Mouse (Mus musculus) forebrain, embryonic 11.5 days (tissue): Measurements from ENCODE around the gene Fat1. TPM values are rescaled to one million over a fixed set of nuclear protein-coding genes. Genes with fewer than 3 reads are reported as not detected.
A peak's percentile ranks its signal among the peaks of the same experiment; 100 is the strongest.

Source experiments
- ATAC-seq: fragments of 200-750 bp; cut with Nextera tagmentation; replicated peaks from 2 replicates; pipeline ENCODE4 v1.8.0; 2017; ENCODE audit warnings: moderate TSS enrichment; ENCODE audit not compliant: low FRiP score
- DNase-seq: peaks from one replicate; pipeline ENCODE4 v3.0.0-alpha.2; 2017; ENCODE audit warnings: low spot score
- H3K27ac ChIP-seq: fragments of 300-500 bp; sonication (generic); 2 replicates; pipeline ENCODE4 v1.5.1; 2014; ENCODE audit warnings: low read depth, low read length
- H3K27me3 ChIP-seq: fragments of 300-500 bp; sonication (generic); 2 replicates; pipeline ENCODE4 v1.6.1; 2014; ENCODE audit warnings: mild to moderate bottlenecking, low read length, mixed read lengths; ENCODE audit not compliant: control insufficient read depth, insufficient read depth
- H3K36me3 ChIP-seq: fragments of 300-500 bp; sonication (generic); 2 replicates; pipeline ENCODE4 v1.6.1; 2014; ENCODE audit warnings: mild to moderate bottlenecking, low read length, moderate library complexity, mixed read lengths; ENCODE audit not compliant: control insufficient read depth, insufficient read depth
- H3K4me1 ChIP-seq: fragments of 300-500 bp; sonication (generic); replicated peaks from 2 replicates; pipeline ENCODE4 v1.6.1; 2014; ENCODE audit warnings: low read length, mixed read lengths; ENCODE audit not compliant: control insufficient read depth, insufficient read depth
- H3K4me2 ChIP-seq: fragments of 300-500 bp; sonication (generic); 2 replicates; pipeline ENCODE4 v1.6.1; 2014; ENCODE audit warnings: low read depth, mild to moderate bottlenecking, low read length, moderate library complexity, mixed read lengths; ENCODE audit not compliant: severe bottlenecking
- H3K4me3 ChIP-seq: fragments of 300-500 bp; sonication (generic); 2 replicates; pipeline ENCODE4 v1.5.1; 2014; ENCODE audit warnings: low read depth, low read length
- H3K9ac ChIP-seq: fragments of 300-500 bp; sonication (generic); 2 replicates; pipeline ENCODE4 v1.6.1; 2014; ENCODE audit warnings: low read length
- H3K9me3 ChIP-seq: fragments of 300-500 bp; sonication (generic); 2 replicates; pipeline ENCODE4 v1.6.1; 2016; ENCODE audit warnings: low read length, mixed read lengths; ENCODE audit not compliant: control insufficient read depth
- WGBS: fragments of 180-500 bp; shearing (Covaris S2); extraction: QIAGEN DNeasy Blood & Tissue Kit; methylation state at CpG from one replicate; pipeline ENCODE4 v1.1.7; 2014; 5-methylcytosine and 5-hydroxymethylcytosine counted together
- polyA plus RNA-seq: library from polyadenylated mRNA; unstranded; fragments of >200 nt; fragmentation: Nextera tagmentation; extraction: Ambion mirVana; gene quantifications from 2 replicates; pipeline ENCODE4 v1.2.1, GENCODE M21; 2014

Fat1 gene
- polyA plus RNA-seq, 1 experiment from 2014 or later: 35.2 TPM

DNA sequence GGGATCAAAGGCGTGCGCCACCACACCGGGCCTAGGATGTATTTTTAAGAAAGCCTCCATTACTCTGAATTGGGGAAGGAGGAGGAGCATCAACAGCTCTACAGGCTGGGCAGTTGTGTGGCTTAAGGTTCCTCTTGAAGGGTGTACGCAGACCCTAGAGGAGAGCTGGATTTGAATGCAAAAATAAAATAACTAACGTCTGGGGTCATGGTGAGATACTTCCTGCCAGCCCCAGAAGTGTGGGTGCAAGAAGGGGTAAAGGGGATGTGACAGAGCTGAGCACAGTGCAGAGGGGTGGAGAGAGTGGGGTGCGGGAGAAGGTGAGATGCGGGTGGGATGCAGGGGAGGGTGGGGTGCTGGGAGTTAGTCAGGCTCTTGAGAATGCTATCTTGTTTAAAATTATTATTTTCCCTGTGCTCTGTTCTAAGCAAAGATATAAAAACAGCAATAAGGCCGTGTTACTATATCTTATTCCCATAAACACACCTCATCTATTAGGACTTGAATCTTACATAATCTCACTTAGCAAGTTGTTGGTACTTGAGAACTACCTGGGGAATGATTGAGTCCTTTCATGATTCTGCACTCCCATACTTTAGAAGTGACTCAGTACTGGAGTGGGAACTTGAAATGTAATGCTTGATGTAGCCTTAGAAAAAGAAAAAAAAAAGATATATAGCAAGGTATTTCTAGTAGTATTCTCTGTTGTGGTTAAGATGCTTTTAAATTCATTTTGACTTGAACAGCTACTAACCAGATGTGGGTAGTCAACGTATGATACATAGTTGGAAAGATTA is 2.5 kb upstream of the Fat1 start:
- Histone ChIP-seq H3K27ac (no peak overlapping the region), H3K9ac (no peak overlapping the region), H3K36me3 (no peaks in the 10 kb centered on the region), H3K27me3 (no peaks in the 10 kb centered on the region), H3K4me1 (0 out of 2 replicates have a peak, but pooled peaks cover 3% of the 10 kb centered on the region), H3K9me3 (no peaks in the 10 kb centered on the region), H3K4me3 (no peak overlapping the region), H3K4me2 (no peak overlapping the region)
- no peak for DNase-seq
- 92% methylated on average over 9 of the region's 9 CpGs for WGBS
- ATAC-seq: no peak

DNA sequence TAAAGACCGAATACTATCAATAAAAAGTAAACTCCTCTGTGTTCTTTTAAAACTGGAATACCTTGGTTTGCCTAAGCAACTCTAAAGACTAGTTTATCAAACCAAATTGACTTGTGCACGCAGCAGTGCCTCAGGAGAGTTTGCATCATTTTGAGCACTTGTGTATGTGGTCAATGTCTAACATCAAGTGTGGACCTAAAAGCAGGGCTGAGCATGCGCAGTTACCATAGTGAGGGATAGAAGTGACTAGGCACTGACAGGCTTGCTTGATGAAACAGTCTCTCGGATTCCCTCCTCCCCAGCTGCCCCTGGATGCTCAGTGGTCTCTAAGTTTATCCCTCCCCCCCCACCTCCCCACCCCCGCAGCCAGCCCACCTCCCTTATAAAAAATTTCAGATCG is 1.8 kb upstream of the Fat1 start:
- WGBS: 43% methylated on average over 6 of the region's 6 CpGs
- Histone ChIP-seq H3K4me3 (peak overlapping the region; percentile 73; the same call in 1 of the 2 replicates), H3K27ac (no peak overlapping the region), H3K27me3 (no peaks in the 10 kb centered on the region), H3K4me2 (peak overlapping the region; percentile 72; the same call in 1 of the 2 replicates), H3K9me3 (no peaks in the 10 kb centered on the region), H3K9ac (no peak overlapping the region), H3K36me3 (no peaks in the 10 kb centered on the region), H3K4me1 (0 out of 2 replicates have a peak, but pooled peaks cover 3% of the 10 kb centered on the region)
- ATAC-seq (no peak), DNase-seq (no peak)

DNA sequence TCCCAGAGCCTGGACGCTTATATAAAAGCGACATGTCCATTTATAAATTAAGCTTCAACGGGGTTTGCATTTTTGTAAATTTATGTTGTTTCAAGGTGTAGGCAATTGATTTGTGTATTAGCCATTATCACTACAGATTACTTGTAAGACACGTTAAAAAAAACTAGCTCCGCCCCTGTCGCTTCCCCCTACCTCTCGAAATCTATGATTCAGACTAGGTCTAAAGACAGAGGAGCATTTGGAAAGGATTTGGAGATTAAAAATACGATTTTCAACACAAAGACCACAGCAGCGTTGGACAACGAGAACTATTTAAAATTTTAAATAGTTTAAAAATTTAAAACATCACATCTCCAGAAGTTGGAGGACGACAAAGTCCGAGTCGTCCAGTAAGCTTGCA is 831 bp upstream of the Fat1 start:
- Histone ChIP-seq H3K4me1 (0 out of 2 replicates have a peak, but pooled peaks cover 3% of the 10 kb centered on the region), H3K4me2 (peak overlapping the region; percentile 72), H3K4me3 (peak overlapping the region; percentile 73), H3K27me3 (no peaks in the 10 kb centered on the region), H3K9ac (peak overlapping the region; percentile 81), H3K9me3 (no peaks in the 10 kb centered on the region), H3K27ac (peak overlapping the region; percentile 87; the same call in 1 of the 2 replicates), H3K36me3 (no peaks in the 10 kb centered on the region)
- 2% methylated on average over 13 of the region's 13 CpGs for WGBS
- no peak for DNase-seq
- no peak for ATAC-seq

DNA sequence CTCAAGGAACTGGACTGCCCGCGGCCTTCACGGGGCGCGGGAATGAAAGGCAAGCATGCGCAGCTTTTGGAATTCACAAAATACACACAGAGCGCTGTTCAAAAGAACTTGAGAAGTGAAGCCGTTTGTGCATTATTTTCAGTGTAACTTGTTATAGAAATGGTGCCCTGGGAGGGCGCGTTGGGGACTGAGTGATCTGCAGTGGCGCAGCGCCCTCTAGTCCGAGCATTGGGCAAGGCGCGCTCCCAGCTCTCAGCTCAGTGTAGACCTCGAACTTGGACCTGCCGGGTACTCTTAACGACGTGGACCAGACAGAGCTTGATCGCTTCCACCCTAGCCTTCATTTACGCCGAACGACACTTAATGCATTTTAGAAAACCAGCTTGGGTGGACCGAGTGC is 494 bp downstream of the Fat1 start:
- H3K9me3 ChIP-seq: no peaks in the 10 kb centered on the region
- peak overlapping the region; percentile 81 for H3K9ac ChIP-seq
- DNase-seq (peak; percentile 94), ATAC-seq (peak; percentile 71)
- H3K36me3 ChIP-seq: no peaks in the 10 kb centered on the region
- H3K4me2 ChIP-seq: peak overlapping the region; percentile 72
- 0 out of 2 replicates have a peak, but pooled peaks cover 5% of the 10 kb centered on the region for H3K4me1 ChIP-seq
- H3K27ac ChIP-seq: peak overlapping the region; percentile 87
- no peaks in the 10 kb centered on the region for H3K27me3 ChIP-seq
- H3K4me3 ChIP-seq: peak overlapping the region; percentile 73
- under 1% methylated on average over 24 of the region's 24 CpGs for WGBS

DNA sequence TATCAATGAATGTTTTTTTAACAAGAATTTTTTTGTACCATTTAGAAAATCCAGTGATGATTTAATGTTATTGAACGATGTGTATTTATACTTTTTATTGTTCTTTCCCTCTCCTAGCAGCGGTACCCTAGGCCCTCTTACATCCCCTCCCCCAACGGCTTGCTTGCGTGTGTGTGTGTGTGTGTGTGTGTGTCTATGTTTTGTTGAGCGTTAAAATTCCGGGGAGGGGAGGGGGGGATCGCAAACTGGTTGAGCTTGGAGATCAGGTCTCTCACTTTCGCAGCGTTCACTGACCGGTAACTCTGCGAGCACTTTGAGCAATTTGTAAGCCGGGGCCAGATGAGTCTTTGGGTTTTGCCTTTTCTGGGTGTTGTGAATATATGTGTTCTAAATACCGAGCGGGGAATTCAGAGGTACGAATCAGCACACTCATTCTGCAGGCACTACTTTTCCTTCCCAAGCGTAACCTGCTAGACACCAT is 1.3 kb downstream of the Fat1 start:
- 0% methylated on average over 16 of the region's 16 CpGs for WGBS
- H3K36me3 ChIP-seq: no peaks in the 10 kb centered on the region
- H3K4me3 ChIP-seq: peak overlapping the region; percentile 73
- H3K27me3 ChIP-seq: no peaks in the 10 kb centered on the region
- peak overlapping the region; percentile 90; the same call in 1 of the 2 replicates for H3K27ac ChIP-seq
- DNase-seq: peak; percentile 73
- H3K9me3 ChIP-seq: no peaks in the 10 kb centered on the region
- H3K9ac ChIP-seq: peak overlapping the region; percentile 81
- 0 out of 2 replicates have a peak, but pooled peaks cover 5% of the 10 kb centered on the region for H3K4me1 ChIP-seq
- H3K4me2 ChIP-seq: peak overlapping the region; percentile 72
- no peak for ATAC-seq

DNA sequence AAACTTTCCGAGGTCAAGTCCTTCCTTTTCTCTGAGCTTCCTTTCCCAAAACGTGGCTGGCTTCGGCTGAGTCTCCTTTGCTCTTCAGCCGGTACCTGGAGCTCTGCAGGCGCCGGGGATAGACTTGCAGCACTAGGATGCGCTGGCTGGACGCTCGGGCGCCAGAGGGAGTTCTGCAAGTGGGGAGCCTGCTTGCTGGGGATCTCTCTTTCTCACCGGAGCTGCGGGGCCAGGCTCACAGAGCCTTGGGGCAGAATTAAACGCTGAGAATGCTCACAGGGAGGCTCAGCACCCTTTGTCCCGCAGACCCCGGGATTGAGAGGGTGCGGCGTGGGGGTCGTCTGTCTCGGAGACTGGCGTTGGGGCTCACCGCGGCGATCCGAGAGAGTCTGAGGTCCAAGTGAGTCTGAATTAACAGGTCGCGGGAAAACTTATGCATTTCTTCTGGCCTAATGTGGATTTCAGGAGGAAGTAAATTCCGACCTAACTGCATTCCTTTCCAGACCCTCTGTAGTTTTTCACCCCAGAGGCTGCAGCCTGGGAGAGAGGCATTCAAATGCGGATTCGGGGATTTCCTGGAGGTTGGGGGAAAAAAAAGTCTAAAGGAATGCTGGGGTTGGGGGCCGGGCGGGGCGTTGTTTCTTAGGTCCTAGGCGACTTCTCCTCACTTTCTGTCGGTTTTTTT is 2.0 kb downstream of the Fat1 start:
- Histone ChIP-seq H3K9ac (peak overlapping the region; percentile 81), H3K9me3 (no peaks in the 10 kb centered on the region), H3K27me3 (no peaks in the 10 kb centered on the region), H3K4me2 (peak overlapping the region; percentile 72), H3K4me1 (0 out of 2 replicates have a peak, but pooled peaks cover 5% of the 10 kb centered on the region), H3K36me3 (no peaks in the 10 kb centered on the region), H3K27ac (peak overlapping the region; percentile 90), H3K4me3 (peak overlapping the region; percentile 73)
- under 1% methylated on average over 34 of the region's 34 CpGs for WGBS
- ATAC-seq (no peak), DNase-seq (peak; percentile 86)

DNA sequence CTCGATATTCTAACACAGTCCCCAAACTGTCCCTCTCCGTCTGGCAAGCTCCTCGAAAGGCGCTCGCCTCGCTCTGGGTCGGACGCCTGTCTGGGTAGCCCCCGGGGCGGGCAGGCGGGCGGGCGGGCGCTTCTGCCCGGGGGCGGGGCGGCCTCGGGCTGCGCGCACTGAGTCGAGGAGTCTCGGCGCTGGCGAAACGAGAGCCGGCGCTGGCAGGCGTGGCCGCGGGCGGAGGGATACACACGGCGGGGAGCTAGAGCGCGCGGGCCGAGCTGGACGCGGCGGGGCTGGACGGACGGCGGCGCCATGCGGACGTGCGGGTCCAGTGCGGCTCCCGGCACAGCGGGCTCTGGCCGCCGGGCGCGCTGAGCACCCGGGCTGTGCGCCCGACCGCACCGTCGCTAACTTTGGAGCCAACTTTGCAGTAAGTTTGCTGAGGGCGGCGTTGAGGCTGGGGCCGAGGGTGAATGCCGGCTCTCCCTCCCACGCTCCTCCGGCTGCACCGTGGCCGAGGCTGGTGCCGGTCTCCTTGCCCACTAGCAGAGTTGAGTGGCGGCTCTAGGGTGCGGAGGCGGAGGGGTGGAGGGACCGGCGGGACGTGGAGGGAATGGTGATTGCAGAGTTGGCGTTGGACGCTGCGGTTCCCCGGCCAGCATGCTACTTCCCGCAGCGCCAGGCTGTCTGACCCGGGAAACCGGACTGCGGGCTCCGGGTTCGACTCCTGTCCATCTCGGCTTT is 2.8 kb downstream of the Fat1 start:
- Histone ChIP-seq H3K36me3 (no peaks in the 10 kb centered on the region), H3K4me2 (peak overlapping the region; percentile 72), H3K27me3 (no peaks in the 10 kb centered on the region), H3K9me3 (no peaks in the 10 kb centered on the region), H3K27ac (peak overlapping the region; percentile 90), H3K4me1 (0 out of 2 replicates have a peak, but pooled peaks cover 5% of the 10 kb centered on the region), H3K9ac (peak overlapping the region; percentile 81), H3K4me3 (peak overlapping the region; percentile 73)
- WGBS: under 1% methylated on average over 86 of the region's 87 CpGs
- DNase-seq (peak; percentile 98), ATAC-seq (peak; percentile 83)

DNA sequence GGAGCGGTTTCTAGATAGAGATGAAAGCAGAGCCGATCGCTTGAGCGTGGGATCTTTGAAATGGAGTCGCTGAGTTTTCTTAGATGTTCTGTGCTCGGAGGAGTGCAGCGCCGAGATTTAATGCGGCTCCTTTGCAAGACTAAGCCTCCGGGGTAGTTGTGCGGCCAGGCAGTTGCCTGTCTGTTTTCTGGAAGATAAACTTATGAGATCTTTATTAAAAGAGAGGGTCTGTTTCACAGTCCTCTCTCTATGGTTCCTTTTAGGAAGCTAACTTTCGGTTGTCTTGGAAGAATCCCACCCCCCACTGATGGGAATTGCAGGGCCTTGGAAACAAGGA is 3.4 kb downstream of the Fat1 start:
- H3K27ac ChIP-seq: peak overlapping the region; percentile 90
- peak overlapping the region; percentile 73 for H3K4me3 ChIP-seq
- peak overlapping the region; percentile 72 for H3K4me2 ChIP-seq
- H3K4me1 ChIP-seq: 0 out of 2 replicates have a peak, but pooled peaks cover 5% of the 10 kb centered on the region
- ATAC-seq (0 out of 2 replicates have a peak, but pooled peaks have one; percentile 2), DNase-seq (no peak)
- H3K27me3 ChIP-seq: no peaks in the 10 kb centered on the region
- WGBS: under 1% methylated on average over 12 of the region's 12 CpGs
- no peaks in the 10 kb centered on the region for H3K9me3 ChIP-seq
- no peaks in the 10 kb centered on the region for H3K36me3 ChIP-seq
- H3K9ac ChIP-seq: peak overlapping the region; percentile 81
